Mouse (Mus musculus): Measurements from ENCODE around the gene Fam19a1.

GRCm38 (mm10) chr6:96349446-96350025 lies 236.6 kb downstream of the Fam19a1 start:
- TF ChIP-seq CTCF (IDR thresholded peaks at IDR 0.05) (no peak), EP300 (IDR thresholded peaks at IDR 0.05) (no peak)

Data from lung, postnatal 0 days (tissue).